Mouse (Mus musculus): ENCODE results near the gene Rpl32. TPM values are rescaled to one million over a fixed set of nuclear protein-coding genes. Genes with fewer than 3 reads are reported as not detected.
"Not testable (repeated sequence)": the region's sequence is repeated elsewhere in the genome, so short reads cannot be mapped to it uniquely, and the experiment has no call there.

Gene Rpl32
- total RNA-seq (2021), result 100 to 1,000 TPM; 497 to 528 TPM
- long read RNA-seq, transcript Rpl32-202 (3 exons, 906 nt), result minor isoform, 5 of 59 reads
- long read RNA-seq, transcript Rpl32-201 (4 exons, 517 nt), result major isoform, 50 of 59 reads
- long read RNA-seq, partial matches to known transcripts, result 3 of 59 reads
- long read RNA-seq, other reads (novel, unspliced or antisense), result 1 of 59 reads

GRCm38 (mm10) chr6:115808488-115809231 is at the start of gene Rpl32:
Rpl32 (minus strand) TSS chr6:115808747.
- DNase-seq (ENCODE audit: low spot score in 2 of 2), result peak; percentile 82 to 92

- no peak for DNase-seq (ENCODE audit: low spot score in 2 of 2)
Measured at GRCm38 (mm10) chr6:115856361-115856745, 47.8 kb upstream of the Rpl32 start.

- peak; percentile 57 to 69 for DNase-seq (ENCODE audit: low spot score in 2 of 2)
Measured at GRCm38 (mm10) chr6:115855733-115856360, 47.3 kb upstream of the Rpl32 start.

GRCm38 (mm10) chr6:115854432-115854831 is 45.9 kb upstream of the Rpl32 start:
- no peak for DNase-seq (ENCODE audit: low spot score in 2 of 2)

GRCm38 (mm10) chr6:115853985-115854384 is 45.4 kb upstream of the Rpl32 start:
- no peak for DNase-seq (ENCODE audit: low spot score in 2 of 2)

GRCm38 (mm10) chr6:115853091-115853813 is 44.7 kb upstream of the Rpl32 start, which contains the start of the genes Mbd4 and Ift122:
Mbd4 (minus strand) TSS chr6:115853371.
Ift122 (plus strand) TSS chr6:115853470.
- DNase-seq (ENCODE audit: low spot score in 2 of 2), result peak; percentile 99

- no peak for DNase-seq (ENCODE audit: low spot score in 2 of 2)
Measured at GRCm38 (mm10) chr6:115852446-115853090, 44.0 kb upstream of the Rpl32 start.

GRCm38 (mm10) chr6:115848598-115849304 is 40.2 kb upstream of the Rpl32 start:
- DNase-seq (ENCODE audit: low spot score in 2 of 2), result no peak

- peak in 1 of 2 experiments; percentile 70 for DNase-seq (ENCODE audit: low spot score in 2 of 2)
Measured at GRCm38 (mm10) chr6:115846640-115847411, 38.3 kb upstream of the Rpl32 start.

- DNase-seq (ENCODE audit: low spot score in 2 of 2), result no peak
Measured at GRCm38 (mm10) chr6:115845006-115845405, 36.5 kb upstream of the Rpl32 start.

- DNase-seq (ENCODE audit: low spot score in 2 of 2), result no peak
Measured at GRCm38 (mm10) chr6:115838745-115839144, 30.2 kb upstream of the Rpl32 start.

GRCm38 (mm10) chr6:115838161-115838597 is 29.6 kb upstream of the Rpl32 start, which contains the start of gene Efcab12:
Efcab12 (minus strand) TSS chr6:115838412.
- peak; percentile 67 to 80 for DNase-seq (ENCODE audit: low spot score in 2 of 2)

GRCm38 (mm10) chr6:115833861-115834260 is 25.3 kb upstream of the Rpl32 start:
- DNase-seq (ENCODE audit: low spot score in 2 of 2), result no peak

- no peak for DNase-seq (ENCODE audit: low spot score in 2 of 2)
Measured at GRCm38 (mm10) chr6:115832152-115832850, 23.8 kb upstream of the Rpl32 start.

GRCm38 (mm10) chr6:115830779-115831601 is 22.4 kb upstream of the Rpl32 start:
- no peak for DNase-seq (ENCODE audit: low spot score in 2 of 2)

- not testable (repeated sequence) for DNase-seq (ENCODE audit: low spot score in 2 of 2)
Measured at GRCm38 (mm10) chr6:115823850-115824464, 15.4 kb upstream of the Rpl32 start.

- DNase-seq (ENCODE audit: low spot score in 2 of 2), result no peak
Measured at GRCm38 (mm10) chr6:115821216-115821993, 12.9 kb upstream of the Rpl32 start.

Data from layer of hippocampus, adult 18-20 months (tissue).